Mouse (Mus musculus) forebrain, postnatal 0 days (tissue): ENCODE results near the gene Zcchc18. TPM values are rescaled to one million over a fixed set of nuclear protein-coding genes. Genes with fewer than 3 reads are reported as not detected.
A peak's percentile ranks its signal among the peaks of the same experiment; 100 is the strongest.

Experiments used
- ATAC-seq: fragments of 200-750 bp; cut with Nextera tagmentation; 2 replicates; pipeline ENCODE4 v1.8.0; 2017; ENCODE audit warnings: mild to moderate bottlenecking, moderate library complexity
- DNase-seq: peaks from one replicate; pipeline ENCODE4 v3.0.0-alpha.2; 2015
- H3K27ac ChIP-seq: fragments of 300-500 bp; sonication (generic); 2 replicates; pipeline ENCODE4 v1.5.1; 2014; ENCODE audit warnings: low read depth, mild to moderate bottlenecking, antibody characterized with exemption, low read length, moderate library complexity, mixed read lengths
- H3K27me3 ChIP-seq: fragments of 300-500 bp; sonication (generic); 2 replicates; pipeline ENCODE4 v1.6.1; 2014; ENCODE audit warnings: mild to moderate bottlenecking, low read length, mixed read lengths; ENCODE audit not compliant: insufficient read depth
- H3K36me3 ChIP-seq: fragments of 300-500 bp; sonication (generic); 2 replicates; pipeline ENCODE4 v1.6.1; 2014; ENCODE audit warnings: mild to moderate bottlenecking, moderate library complexity; ENCODE audit not compliant: insufficient read depth
- H3K4me1 ChIP-seq: fragments of 300-500 bp; sonication (generic); 2 replicates; pipeline ENCODE4 v1.6.1; 2014; ENCODE audit warnings: antibody characterized with exemption; ENCODE audit not compliant: insufficient read depth
- H3K4me2 ChIP-seq: fragments of 300-500 bp; sonication (generic); 2 replicates; pipeline ENCODE4 v1.6.1; 2014; ENCODE audit warnings: low read depth, mild to moderate bottlenecking, moderate library complexity
- H3K4me3 ChIP-seq: fragments of 300-500 bp; sonication (generic); 2 replicates; pipeline ENCODE4 v1.5.1; 2014; ENCODE audit warnings: low read depth, low read length, mixed read lengths
- H3K9ac ChIP-seq: fragments of 300-500 bp; sonication (generic); 2 replicates; pipeline ENCODE4 v1.6.1; 2014; ENCODE audit warnings: mild to moderate bottlenecking
- H3K9me3 ChIP-seq: fragments of 300-500 bp; sonication (generic); 2 replicates; pipeline ENCODE4 v1.6.1; 2016; ENCODE audit warnings: low read length
- CTCF ChIP-seq: sonication (generic); IDR thresholded peaks from 2 replicates; pipeline ENCODE4 v1.5.1; 2016; ENCODE audit warnings: antibody characterized with exemption, control low read depth, low read depth
- WGBS: fragments of 180-500 bp; shearing (Covaris S2); extraction: QIAGEN DNeasy Blood & Tissue Kit; methylation state at CpG from one replicate; pipeline ENCODE4 v1.1.7; 2014; 5-methylcytosine and 5-hydroxymethylcytosine counted together
- polyA plus RNA-seq: library from polyadenylated mRNA; unstranded; fragments of >200 nt; fragmentation: Nextera tagmentation; extraction: Ambion mirVana; gene quantifications from 2 replicates; pipeline ENCODE4 v1.2.1, GENCODE M21; 2015
- total RNA-seq: library from RNA; depleted of rRNA; stranded (reverse); fragments of >200 nt; gene quantifications from 2 replicates; pipeline ENCODE4 v1.2.3, GENCODE M21; 2014

Zcchc18 gene
- total and polyA plus RNA-seq, 2 experiments from 2014 or later: 225 to 445 TPM

- no peaks in the 10 kb centered on the region for H3K4me1 ChIP-seq
- no peak for ATAC-seq
- no peak overlapping the region for H3K9ac ChIP-seq
- no peak overlapping the region for H3K4me2 ChIP-seq
- H3K27ac ChIP-seq: no peak overlapping the region
- TF ChIP-seq CTCF: no peak
- H3K36me3 ChIP-seq: no peaks in the 10 kb centered on the region
- H3K9me3 ChIP-seq: no peaks in the 10 kb centered on the region
- no peak overlapping the region for H3K4me3 ChIP-seq
- H3K27me3 ChIP-seq: no peaks in the 10 kb centered on the region
- DNase-seq: no peak
Measured at GRCm38 (mm10) chrX:136986039-136986438, 6.9 kb upstream of the Zcchc18 start.

GRCm38 (mm10) chrX:136991274-136991673 lies 1.7 kb upstream of the Zcchc18 start:
- no peak for TF ChIP-seq CTCF
- no peaks in the 10 kb centered on the region for H3K27me3 ChIP-seq
- no peak for DNase-seq
- peak overlapping the region; percentile 53 for H3K4me2 ChIP-seq
- no peaks in the 10 kb centered on the region for H3K36me3 ChIP-seq
- no peak overlapping the region for H3K4me3 ChIP-seq
- no peaks in the 10 kb centered on the region for H3K4me1 ChIP-seq
- WGBS: 51% methylated on average over 2 of the region's 2 CpGs
- no peak for ATAC-seq
- no peaks in the 10 kb centered on the region for H3K9me3 ChIP-seq
- no peak overlapping the region for H3K27ac ChIP-seq
- 0 out of 2 replicates have a peak overlapping the region, but pooled peaks have one; percentile 68 for H3K9ac ChIP-seq

GRCm38 (mm10) chrX:136992191-136992965 lies 577 bp upstream of the Zcchc18 start:
- no peaks in the 10 kb centered on the region for H3K9me3 ChIP-seq
- ATAC-seq (peak; percentile 50), DNase-seq (no peak)
- peak overlapping the region; percentile 68 for H3K9ac ChIP-seq
- H3K4me2 ChIP-seq: peak overlapping the region; percentile 53
- no peak for TF ChIP-seq CTCF
- H3K4me3 ChIP-seq: peak overlapping the region; percentile 53
- WGBS: 25% methylated on average over 19 of the region's 19 CpGs
- H3K27me3 ChIP-seq: no peaks in the 10 kb centered on the region
- H3K36me3 ChIP-seq: no peaks in the 10 kb centered on the region
- H3K4me1 ChIP-seq: no peaks in the 10 kb centered on the region
- peak overlapping the region; percentile 94 for H3K27ac ChIP-seq

- Histone ChIP-seq H3K4me3 (peak overlapping the region; percentile 53), H3K27ac (peak overlapping the region; percentile 94), H3K9me3 (no peaks in the 10 kb centered on the region), H3K27me3 (no peaks in the 10 kb centered on the region), H3K36me3 (no peaks in the 10 kb centered on the region), H3K9ac (peak overlapping the region; percentile 68), H3K4me2 (peak overlapping the region; percentile 53), H3K4me1 (no peaks in the 10 kb centered on the region)
- ATAC-seq (peak; percentile 23; the same call in 1 of the 2 replicates), DNase-seq (peak; percentile 69)
- no peak for TF ChIP-seq CTCF
- WGBS: 29% methylated on average over 14 of the region's 14 CpGs
Measured at GRCm38 (mm10) chrX:136993641-136994040, 686 bp downstream of the Zcchc18 start.

GRCm38 (mm10) chrX:136996256-136996655 lies 3.3 kb downstream of the Zcchc18 start:
- no peaks in the 10 kb centered on the region; the same call in 1 of the 2 replicates for H3K36me3 ChIP-seq
- H3K27me3 ChIP-seq: no peaks in the 10 kb centered on the region
- no peak for TF ChIP-seq CTCF
- no peak overlapping the region for H3K4me3 ChIP-seq
- 88% methylated on average over 2 of the region's 2 CpGs for WGBS
- no peak overlapping the region for H3K27ac ChIP-seq
- DNase-seq (no peak), ATAC-seq (no peak)
- H3K4me1 ChIP-seq: no peaks in the 10 kb centered on the region
- no peak overlapping the region for H3K4me2 ChIP-seq
- H3K9ac ChIP-seq: no peak overlapping the region
- no peaks in the 10 kb centered on the region for H3K9me3 ChIP-seq

- WGBS: 54% methylated on average over 6 of the region's 6 CpGs
- no peaks in the 10 kb centered on the region for H3K36me3 ChIP-seq
- H3K4me2 ChIP-seq: no peak overlapping the region
- no peak overlapping the region for H3K9ac ChIP-seq
- H3K27ac ChIP-seq: no peak overlapping the region
- H3K4me3 ChIP-seq: no peak overlapping the region
- no peaks in the 10 kb centered on the region for H3K9me3 ChIP-seq
- peak; percentile 84 for DNase-seq
- peak; percentile 74 for TF ChIP-seq CTCF
- H3K4me1 ChIP-seq: no peaks in the 10 kb centered on the region
- peak; percentile 83 for ATAC-seq
- no peaks in the 10 kb centered on the region for H3K27me3 ChIP-seq
Measured at GRCm38 (mm10) chrX:137015099-137015709, 22.2 kb downstream of the Zcchc18 start.

- Histone ChIP-seq H3K4me2 (no peak overlapping the region), H3K9ac (no peak overlapping the region), H3K9me3 (no peaks in the 10 kb centered on the region), H3K27ac (no peak overlapping the region), H3K4me3 (no peak overlapping the region), H3K36me3 (no peaks in the 10 kb centered on the region), H3K4me1 (no peaks in the 10 kb centered on the region), H3K27me3 (no peaks in the 10 kb centered on the region)
- no peak for DNase-seq
- no peak for TF ChIP-seq CTCF
- ATAC-seq: no peak
- 76% methylated on average over 1 of the region's 1 CpGs for WGBS
Measured at GRCm38 (mm10) chrX:137017668-137018067, 24.7 kb downstream of the Zcchc18 start.
